Mouse (Mus musculus) ovary, adult 2 months (tissue): Measurements from ENCODE around the gene Sdha. TPM values are rescaled to one million over a fixed set of nuclear protein-coding genes. Genes with fewer than 3 reads are reported as not detected.

ENCODE experiments used
- polyA plus RNA-seq: library from polyadenylated mRNA; depleted of rRNA; stranded (reverse); fragments of >200 nt; gene quantifications from 2 replicates; pipeline ENCODE4 v1.2.3, GENCODE M21; 2012; rRNA removed

Sdha gene
- polyA plus RNA-seq = 99.6 and 106 TPM in 2 replicates

GRCm38 (mm10) chr13:74349566-74350434 lies at the start of gene Sdha, which contains the start of gene Ccdc127:
Sdha (minus strand) TSS chr13:74350280.
Ccdc127 (plus strand) TSS chr13:74350309.

GRCm38 (mm10) chr13:74399298-74399839 lies 49.3 kb upstream of the Sdha start, which contains the start of gene Ftl1-ps1:
Ftl1-ps1 (plus strand) TSS chr13:74399694.

GRCm38 (mm10) chr13:74390371-74390990 lies 40.4 kb upstream of the Sdha start, which contains the start of gene Zfp72:
Zfp72 (minus strand) TSS chr13:74390836.

GRCm38 (mm10) chr13:74363859-74364235 lies 13.8 kb upstream of the Sdha start, which contains the start of gene Lrrc14b:
Lrrc14b (minus strand) TSS chr13:74364005.

GRCm38 (mm10) chr13:74317170-74317849 lies 32.8 kb downstream of the Sdha start, which contains the start of gene Pdcd6:
Pdcd6 (minus strand) TSS chr13:74317580.

GRCm38 (mm10) chr13:74292167-74292566 lies 57.9 kb downstream of the Sdha start, which contains the start of gene Ahrr:
Ahrr (minus strand) TSS chr13:74292331.

Other genes with a start within 250 kb of the Sdha start
- gene Slc9a3, start 228.8 kb downstream of the Sdha start, polyA plus RNA-seq = 2.1 and 2.9 TPM in 2 replicates
- 39.7 and 52.8 TPM in 2 replicates for gene Exoc3, start 141.5 kb downstream of the Sdha start, polyA plus RNA-seq
- 0.70 and 1.0 TPM in 2 replicates for gene Ahrr, start 57.9 kb downstream of the Sdha start, polyA plus RNA-seq
- 78.0 and 106 TPM in 2 replicates for gene Pdcd6, start 32.7 kb downstream of the Sdha start, polyA plus RNA-seq
- gene Ccdc127, start within 50 bp of the Sdha start, polyA plus RNA-seq = 1.8 and 2.7 TPM in 2 replicates
- 0.67 and 0.95 TPM in 2 replicates for gene Lrrc14b, start 13.7 kb upstream of the Sdha start, polyA plus RNA-seq
- gene Zfp72, start 40.6 kb upstream of the Sdha start, polyA plus RNA-seq = 0.03 and 0.17 TPM in 2 replicates
- 30.7 and 30.9 TPM in 2 replicates for gene Ftl1-ps1, start 49.4 kb upstream of the Sdha start, polyA plus RNA-seq
- gene Zfp825, start 143.7 kb upstream of the Sdha start, polyA plus RNA-seq = 0.47 TPM in 1 of 2 replicates, not detected in the other